Mouse (Mus musculus): ENCODE data around the gene Atl3.

Atl3 gene

DNA sequence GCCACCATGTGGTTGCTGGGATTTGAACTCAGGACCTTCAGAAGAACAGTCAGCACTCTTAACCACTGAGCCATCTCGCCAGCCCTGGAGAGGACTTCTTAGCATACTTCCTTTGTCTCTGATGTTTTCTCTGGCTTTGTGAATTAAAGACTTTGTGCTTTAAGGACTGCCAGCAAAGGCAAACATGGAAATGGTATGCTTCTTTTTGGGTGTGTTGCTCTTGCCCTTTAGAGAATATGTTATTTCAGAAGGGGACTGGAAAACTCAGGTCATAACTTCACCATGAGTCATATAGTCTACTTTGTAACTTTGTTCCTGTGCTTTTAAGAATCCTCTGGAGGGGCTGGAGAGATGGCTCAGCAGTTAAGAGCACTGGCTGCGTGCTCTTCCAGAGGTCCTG is 5.0 kb downstream of the Atl3 start:
- no peak for DNase-seq (ENCODE audit: low read depth, low spot score)

DNA sequence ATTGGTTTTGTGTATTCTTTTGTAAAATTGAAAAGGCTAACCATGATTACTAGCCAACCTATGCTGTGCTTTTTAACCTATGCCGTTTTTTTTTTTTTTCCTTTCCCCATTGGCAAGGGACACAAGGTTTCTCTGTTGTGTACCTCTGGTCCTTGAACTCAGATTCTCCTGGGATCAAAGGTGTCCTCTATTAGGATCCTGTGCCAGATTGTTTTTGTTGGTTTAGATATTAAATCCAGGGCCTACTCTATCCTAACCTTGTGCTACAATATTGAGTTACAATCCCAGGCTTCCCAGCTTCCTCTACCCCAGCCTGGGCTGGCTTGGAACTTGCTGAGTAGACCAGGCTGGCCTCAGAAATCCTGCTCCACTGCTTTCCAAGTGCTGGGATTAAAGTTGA is 6.9 kb downstream of the Atl3 start:
- DNase-seq (ENCODE audit: low read depth, low spot score), result no peak

DNA sequence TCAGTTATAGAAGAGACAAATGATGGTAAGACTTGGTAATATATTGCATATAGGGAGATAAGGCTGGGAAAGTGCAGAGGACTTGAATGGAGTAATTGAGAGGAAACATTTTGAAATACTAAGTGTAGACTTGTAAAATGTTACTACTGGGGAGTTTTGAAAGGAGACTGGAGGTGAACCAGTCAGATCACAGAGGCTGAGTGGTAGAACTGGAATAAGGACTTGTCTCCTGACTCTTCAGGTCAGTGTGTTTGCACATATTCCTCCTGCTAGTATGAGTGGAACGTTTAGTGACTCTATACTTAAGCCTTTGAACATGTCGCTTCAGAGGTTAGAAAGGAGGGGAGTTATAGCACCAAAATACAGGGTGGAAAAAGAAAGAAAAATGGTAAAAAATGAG is 8.6 kb downstream of the Atl3 start:
- DNase-seq (ENCODE audit: low read depth, low spot score), result no peak

DNA sequence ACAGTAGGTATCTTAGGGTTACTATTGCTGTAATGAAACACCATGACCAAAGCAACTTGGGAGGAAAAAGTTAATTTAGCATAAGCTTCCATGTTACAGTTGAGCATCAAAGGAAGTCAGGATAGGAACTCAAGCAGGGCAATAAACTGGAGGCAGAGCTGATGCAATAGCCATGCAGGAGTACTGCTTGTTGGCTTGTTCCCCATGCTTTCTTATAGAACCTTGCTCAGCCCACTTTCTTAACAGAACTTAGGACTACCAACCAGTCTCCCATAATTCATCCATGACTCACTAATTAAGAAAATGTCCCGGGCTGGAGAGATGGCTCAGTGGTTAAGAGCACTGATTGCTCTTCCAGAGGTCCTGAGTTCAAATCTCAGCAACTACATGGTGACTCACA is 12.5 kb downstream of the Atl3 start:
- DNase-seq (ENCODE audit: low read depth, low spot score), result no peak

DNA sequence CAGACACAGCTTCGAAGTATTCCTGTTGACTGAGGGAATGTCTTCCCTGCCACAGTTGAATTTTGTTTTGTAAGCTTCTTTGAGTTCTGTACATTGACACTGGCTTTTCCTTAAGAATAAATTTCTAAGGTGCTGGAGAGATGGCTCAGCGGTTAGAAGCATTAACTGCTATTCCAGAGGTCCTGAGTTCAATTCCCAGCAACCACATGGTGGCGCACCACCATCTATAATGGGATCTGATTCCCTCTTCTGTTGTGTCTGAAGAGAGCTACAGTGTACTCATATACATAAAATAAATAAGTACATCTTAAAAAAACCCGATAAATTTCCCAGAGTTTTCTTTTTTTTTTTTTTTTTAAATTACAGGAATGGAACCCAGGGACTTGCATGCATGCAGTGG is 14.2 kb downstream of the Atl3 start:
- no peak for DNase-seq (ENCODE audit: low read depth, low spot score)

DNA sequence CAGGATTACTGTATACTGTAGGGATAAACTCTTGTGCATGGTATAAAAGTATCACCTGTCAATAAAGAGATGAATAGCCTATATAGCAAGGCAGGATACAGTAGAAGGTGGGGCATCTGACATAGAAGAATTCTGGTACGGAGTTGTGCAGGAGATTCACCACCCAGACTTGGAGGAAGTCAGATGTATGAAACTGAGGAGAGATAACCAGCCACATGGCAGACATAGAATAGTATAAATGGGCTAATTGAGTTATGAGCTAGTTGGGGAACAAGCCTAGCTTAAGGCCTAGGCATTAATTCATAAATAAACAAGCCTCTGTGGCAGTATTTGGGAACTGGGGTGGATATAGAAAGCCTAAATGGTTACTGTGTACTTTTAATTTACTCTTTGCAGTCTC is 22.6 kb downstream of the Atl3 start:
- no peak for DNase-seq (ENCODE audit: low read depth, low spot score)

DNA sequence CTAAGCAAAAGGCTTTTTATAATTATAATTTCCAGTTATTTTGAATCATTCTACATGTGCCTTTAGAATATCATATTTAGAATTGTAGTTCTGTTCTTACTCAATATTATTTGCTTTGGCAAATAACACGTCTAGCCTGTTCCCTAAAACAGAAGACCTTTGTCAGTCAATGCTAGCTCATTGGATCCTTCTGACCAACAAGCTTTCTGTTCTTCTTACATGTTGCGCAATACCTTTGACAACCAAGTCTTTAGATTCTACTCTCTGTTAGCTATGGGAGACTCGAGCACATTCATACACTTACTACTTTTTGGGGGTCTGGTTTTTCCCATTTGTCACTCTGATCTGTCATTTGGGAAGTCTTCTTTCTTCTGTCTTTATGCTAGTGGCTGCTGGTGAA is 27.8 kb downstream of the Atl3 start:
- DNase-seq (ENCODE audit: low read depth, low spot score), result no peak

DNA sequence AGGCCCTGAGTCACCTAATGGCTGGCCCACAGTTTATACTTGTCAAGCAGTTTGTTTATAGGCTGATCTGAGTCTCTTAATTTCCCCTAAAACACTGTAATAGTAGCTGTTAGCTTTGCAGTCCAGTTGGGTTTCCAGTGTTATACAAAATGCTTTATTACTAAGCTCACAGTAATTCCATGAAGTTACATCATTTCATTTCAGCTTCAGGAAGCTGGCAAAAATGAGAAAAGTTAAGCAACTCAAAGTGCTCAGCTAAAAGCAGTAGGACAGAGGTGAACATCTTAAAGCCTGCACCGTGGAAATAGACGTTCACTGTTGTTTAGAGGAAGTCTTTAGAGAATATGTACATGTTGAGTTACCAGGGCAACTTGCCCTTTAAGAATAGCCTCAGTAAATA is 29.0 kb downstream of the Atl3 start:
- no peak for DNase-seq (ENCODE audit: low read depth, low spot score)

DNA sequence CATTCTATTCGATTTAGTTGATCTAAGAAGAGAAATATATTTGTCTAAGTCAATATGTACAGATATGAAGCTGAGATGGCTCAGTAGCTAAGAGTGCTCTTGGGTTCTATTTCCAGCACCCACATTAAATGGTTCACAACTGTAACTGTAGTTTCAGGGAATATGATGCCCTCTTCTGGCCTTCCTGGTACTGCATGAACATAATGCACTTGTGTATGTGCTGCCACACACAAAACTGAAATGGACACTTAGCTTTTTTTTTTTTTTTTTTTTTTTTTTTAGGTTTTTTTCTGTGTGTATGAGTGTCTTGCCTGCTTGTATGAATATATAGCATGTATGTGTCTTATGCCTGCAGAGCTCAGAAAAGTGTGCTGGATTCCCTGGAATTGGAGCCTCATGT is 29.5 kb downstream of the Atl3 start:
- no peak for DNase-seq (ENCODE audit: low read depth, low spot score)

DNA sequence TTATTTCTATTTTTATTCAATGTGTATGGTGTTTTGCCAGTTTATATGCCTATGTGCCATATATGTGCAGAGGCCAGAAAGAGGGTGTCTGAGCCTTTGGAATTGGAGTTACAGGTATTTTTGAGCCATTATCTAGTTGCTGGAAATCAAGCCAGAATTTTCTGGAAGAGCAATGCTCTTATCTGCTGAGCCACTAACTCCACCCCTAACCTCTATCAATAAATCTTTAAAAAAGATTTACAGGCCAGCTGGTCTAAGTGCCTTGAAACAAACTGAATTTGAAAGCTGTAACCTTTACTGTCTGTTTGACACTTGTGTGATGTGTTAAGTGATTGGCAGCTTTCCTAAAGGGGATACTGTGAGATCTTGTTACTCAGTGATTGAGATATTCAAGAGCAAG is 29.9 kb downstream of the Atl3 start:
- DNase-seq (ENCODE audit: low read depth, low spot score), result no peak

DNA sequence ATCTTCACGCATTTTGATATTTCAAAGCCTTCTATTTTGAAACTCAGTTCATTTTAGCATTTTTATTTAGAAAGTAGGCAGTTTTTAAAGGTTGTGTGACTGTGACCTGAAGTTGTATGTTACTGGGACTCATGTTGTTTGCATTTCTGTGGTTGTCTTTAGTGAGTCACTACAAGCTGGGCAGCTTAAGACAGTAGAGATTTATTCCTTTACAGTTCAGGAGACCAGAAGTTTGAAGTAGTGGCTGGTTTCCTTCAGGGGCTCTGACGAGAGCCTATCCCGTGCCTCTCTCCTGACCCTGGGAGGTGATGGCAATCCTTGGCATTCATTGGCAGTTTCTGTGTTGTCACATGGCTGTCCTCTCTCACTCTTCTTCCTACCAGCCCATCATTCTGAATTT is 31.0 kb downstream of the Atl3 start:
- DNase-seq (ENCODE audit: low read depth, low spot score), result no peak

DNA sequence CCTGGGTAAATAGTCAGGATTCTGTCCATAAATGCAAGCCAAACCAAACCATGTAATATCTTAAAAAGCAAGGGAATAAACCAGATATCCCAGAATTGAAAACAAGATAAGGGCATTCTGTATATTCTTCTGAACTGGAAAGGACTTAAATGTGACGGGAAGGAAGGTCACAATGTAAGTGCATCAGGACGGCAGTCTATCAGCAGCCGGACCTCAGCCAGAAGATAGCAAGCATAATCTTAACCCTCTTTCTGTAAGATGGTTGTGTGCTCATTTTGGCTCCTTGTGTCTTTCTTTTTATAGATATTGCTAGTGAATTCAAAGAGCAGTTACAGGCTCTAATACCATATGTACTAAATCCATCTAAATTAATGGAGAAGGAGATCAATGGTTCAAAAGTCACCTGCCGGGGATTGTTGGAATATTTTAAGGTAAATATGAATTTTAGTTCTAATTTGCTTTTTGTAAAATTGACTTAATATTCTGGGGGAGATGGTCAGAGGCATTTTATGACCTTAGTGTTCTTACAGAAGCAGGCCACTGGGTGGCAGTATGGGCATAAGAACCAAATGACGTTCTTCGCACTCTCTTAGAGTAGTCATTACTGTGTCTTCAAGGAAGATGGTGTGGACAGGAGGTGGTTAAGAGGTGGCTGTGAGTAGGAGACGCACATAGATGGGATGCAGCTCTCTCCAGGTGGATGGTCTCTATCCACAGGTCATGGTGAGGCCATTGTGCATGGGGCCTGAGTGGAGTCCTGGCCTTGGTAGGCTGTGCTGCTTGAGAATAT is 35.0 kb downstream of the Atl3 start:
- no peak for DNase-seq (ENCODE audit: low read depth, low spot score)

DNA sequence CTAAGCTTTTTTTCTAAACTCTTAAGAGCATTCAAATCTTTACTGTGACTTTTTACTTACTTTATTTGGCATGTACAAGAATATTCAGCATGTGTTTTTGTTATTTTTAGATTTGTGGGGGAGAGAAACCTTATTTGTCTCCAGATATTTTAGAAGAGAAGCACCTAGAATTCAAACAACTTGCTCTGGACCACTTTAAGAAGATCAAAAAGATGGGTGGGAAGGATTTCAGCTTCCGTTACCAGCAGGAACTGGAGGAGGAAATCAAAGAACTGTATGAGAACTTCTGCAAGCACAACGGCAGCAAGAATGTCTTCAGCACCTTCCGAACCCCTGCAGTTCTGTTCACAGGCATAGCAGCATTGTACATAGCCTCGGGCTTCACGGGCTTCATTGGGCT is 38.1 kb downstream of the Atl3 start:
- no peak for DNase-seq (ENCODE audit: low read depth, low spot score)

DNA sequence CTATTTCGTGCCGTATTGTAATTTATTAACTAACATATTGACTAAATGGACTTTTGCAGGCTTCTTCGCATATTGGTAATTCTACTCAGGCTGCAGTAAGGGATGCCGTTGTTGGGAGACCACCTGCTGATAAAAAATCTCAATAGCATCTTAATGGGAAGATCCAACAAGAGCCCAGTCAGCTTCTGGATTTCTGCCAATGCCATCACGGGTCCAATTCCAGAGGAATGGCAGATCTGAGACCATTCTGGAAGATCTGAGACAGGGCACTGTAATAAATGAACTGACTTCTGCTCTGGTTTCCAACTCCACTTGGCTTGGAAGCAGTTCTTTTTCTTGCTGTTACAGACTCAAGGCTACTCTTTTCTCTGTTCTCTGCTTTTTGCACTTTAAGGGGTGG is 40.1 kb downstream of the Atl3 start:
- DNase-seq (ENCODE audit: low read depth, low spot score), result no peak

DNA sequence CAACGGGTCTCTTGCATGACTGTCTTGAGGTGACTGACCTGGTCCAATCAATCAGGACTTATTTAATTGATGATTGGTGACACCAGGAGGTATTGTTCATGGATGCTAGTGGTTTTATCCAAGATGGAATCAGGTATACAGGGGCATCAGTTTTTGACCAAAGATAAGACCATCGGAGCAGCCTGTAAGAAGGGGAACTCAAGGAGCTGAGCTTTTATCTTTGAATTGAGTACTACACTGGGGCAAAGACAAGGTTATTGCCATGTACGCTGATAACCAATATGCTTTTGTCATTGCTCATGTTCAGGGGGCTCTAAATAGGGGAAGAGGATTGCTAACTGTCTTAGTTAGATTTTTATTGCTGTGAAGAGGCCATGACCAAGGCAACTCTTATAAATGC is 55.1 kb downstream of the Atl3 start:
- no peak for DNase-seq (ENCODE audit: low read depth, low spot score)

DNA sequence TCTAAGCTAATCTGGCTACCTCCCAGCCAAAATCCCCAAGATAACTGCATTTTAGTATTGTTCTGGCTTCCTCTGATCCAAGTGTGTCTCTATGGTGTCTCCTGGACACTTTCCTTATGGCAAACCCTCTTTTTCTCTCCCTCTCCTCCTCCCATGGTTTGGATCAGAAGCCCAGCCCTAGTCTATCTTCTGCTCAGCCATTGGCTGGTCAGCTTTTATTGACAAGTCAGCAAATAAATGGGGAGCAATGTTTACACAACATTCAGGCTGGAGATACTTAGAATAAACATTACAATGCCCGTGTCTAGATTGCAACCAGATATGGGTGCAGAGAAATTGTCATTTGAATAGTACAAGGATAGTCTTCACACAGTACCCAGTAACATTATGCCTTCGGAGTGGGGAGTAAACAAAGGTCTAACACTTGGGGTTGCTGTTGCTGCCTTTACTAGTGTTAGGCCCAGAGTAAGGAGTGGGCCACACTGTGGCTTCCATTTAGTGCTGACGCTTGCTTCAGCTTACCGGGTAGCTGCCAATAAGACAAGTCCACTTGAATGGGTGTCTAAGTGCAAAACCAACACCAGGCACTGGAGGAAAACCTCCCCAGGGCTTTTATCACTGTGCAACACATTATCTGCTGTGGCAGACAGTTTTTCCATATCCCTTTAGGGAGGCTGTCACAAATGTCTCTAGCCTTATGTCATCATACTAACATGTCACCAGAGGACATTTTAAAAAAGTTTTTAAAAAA is 57.9 kb downstream of the Atl3 start:
- no peak for DNase-seq (ENCODE audit: low read depth, low spot score)

DNA sequence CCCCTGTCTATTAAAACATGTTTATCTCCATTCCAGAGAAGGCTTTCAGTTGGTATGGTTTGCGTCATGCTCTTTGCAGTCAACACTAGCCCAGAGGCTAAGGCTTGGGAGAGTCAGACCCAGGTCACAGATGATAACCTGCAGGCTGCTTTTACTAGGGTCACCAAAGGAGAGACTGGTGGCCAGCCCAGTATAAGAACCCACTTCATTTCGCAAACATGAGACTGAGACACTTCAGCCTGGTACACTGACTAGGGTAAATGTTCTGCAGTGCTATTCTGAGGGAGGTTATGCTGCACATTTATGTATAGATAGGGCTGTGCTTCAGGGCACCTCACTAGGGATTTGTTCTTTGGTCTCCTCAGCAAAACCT is 58.4 kb downstream of the Atl3 start:
- DNase-seq (ENCODE audit: low read depth, low spot score), result no peak

DNA sequence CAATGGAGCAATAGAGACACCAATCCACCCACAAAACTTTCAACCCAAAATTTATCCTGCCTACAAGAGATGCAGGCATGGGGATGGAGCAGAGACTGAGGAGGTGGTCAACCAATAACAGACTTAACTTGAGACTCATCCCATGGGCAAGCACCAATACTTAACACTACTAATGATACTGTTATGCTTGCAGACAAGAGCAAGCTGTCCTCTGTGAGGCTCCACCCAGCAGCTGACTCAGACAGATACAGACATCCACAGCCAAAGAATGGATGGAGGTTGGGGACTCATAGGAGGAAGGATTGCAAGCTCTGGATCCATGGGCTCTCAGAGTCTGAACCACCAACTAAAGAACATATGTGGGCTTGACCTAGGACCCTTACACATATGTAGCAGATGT is 59.6 kb downstream of the Atl3 start:
- no peak for DNase-seq (ENCODE audit: low read depth, low spot score)

DNA sequence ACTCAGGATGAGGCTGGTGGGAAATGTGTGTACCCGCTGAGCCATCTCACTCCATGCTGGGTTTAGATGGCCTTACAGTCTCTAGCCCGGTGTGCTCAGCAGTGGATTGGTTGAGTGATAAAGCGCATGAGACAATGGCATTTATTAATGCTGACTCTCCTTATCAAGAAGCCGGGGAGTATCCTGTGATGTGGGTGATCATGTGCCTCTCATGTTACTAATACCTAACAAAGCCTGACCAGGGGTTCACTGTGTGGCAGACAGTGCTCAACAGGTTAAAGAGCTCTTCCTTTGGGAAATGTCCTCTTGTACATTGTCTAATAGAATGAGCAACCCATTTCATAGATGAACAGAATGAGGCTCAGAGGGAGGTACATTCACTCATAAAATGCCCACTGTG is 61.0 kb downstream of the Atl3 start:
- DNase-seq (ENCODE audit: low read depth, low spot score), result no peak

DNA sequence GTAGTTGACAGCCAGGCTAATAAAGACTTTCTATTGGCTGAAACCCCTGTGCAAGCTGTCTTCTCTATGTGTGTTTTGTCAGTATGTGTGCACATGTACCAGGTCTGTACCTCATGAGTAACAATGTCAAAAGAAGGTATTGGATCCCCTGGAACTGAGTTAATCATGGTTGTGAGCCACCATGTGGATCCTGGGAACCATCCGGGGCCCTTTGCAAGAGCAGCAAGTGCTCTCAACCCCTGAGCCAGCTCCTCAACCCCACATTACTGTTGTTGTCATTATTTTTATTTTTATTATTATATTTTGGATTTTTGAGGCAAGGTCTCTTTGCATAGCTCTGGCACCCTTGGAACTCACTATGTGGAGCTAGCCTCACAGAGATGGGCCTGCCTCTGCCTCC is 62.8 kb downstream of the Atl3 start:
- DNase-seq (ENCODE audit: low read depth, low spot score), result no peak

DNA sequence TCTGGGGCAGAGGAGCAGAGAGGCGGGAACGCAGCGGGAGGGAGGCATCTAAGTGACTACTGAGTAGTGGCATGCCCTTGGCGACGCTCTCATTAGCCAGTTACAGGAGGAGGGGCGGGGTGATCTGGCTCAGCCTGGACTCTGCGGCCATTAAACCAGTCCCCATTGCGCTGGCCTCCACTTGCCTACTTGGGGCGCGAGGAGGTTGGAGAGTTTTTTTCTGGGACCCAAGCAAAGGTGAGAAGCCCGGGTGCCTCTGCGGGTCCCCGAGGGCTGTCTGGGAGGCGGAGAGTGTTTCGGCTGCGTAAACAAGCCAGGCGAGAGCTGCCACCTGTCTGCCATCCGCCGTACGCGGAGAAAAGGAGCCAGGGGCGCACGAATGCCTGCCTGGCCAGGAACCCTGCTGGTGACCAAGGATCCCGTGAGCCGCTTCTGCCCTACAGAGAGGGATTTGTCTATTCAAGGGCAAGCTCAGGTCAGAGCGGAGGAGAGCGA is 63.5 kb downstream of the Atl3 start, which contains the start of gene Pla2g16:
Gene Pla2g16 (plus strand): TSS at position 132 of the 495 bp plus-strand sequence.
- DNase-seq (ENCODE audit: low read depth, low spot score), result peak; percentile 13

DNA sequence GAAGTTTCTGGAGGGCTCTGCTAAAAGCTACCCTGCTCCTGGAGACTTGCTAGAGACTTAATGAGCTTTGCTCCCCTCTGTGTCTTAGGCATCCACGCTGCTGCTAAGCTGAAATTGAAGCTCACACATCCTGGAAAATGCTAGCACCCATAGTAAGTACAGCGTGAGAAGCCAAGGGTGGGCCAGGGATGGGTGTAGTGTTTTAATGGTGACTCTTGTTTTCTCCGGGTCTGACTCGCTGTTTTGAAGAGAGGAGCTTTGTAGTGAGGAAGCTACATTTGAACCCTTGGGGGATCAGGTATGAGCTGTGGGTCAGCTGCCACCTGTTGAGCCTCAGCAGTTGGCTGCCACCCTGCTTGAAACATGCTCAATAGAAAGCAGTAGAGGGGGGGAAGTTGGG is 64.0 kb downstream of the Atl3 start:
- no peak for DNase-seq (ENCODE audit: low read depth, low spot score)

DNA sequence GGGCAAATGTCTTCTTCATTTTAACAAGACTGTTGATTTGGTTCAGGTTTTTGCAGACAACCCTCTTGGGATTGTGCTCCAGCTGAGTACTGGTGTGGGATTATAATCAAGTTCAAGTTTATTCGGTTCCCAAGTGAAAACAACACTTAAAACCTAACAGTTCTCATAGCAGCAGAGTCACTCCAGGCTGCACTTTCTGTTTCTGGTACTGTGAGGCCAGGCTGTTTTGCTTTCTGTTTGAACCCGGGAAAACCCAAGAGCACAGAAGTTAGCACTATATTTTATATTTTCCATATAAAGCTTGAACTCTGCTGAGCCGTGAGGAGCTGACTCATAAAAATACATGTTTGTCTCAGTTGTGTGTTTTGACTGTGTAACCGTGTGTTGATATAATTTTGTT is 64.8 kb downstream of the Atl3 start:
- no peak for DNase-seq (ENCODE audit: low read depth, low spot score)
